Mouse (Mus musculus) spleen, postnatal 0 days (tissue): Measurements from ENCODE around the gene Pcyox1. TPM values are rescaled to one million over a fixed set of nuclear protein-coding genes. Genes with fewer than 3 reads are reported as not detected.

Source experiments
- polyA plus RNA-seq: library from polyadenylated mRNA; unstranded; fragments of >200 nt; fragmentation: Nextera tagmentation; extraction: Ambion mirVana; gene quantifications from 2 replicates; pipeline ENCODE4 v1.2.1, GENCODE M21; 2015

Pcyox1 gene
- polyA plus RNA-seq = 27.9 and 33.2 TPM in 2 replicates

GRCm38 (mm10) chr6:86396581-86397256 lies at the start of gene Pcyox1:
TSS of gene Pcyox1 (minus strand) at chr6:86397154.

GRCm38 (mm10) chr6:86438272-86439118 lies 41.5 kb upstream of the Pcyox1 start, which contains the start of gene C87436:
TSS of gene C87436 (plus strand) at chr6:86438374.

GRCm38 (mm10) chr6:86426358-86426757 lies 29.4 kb upstream of the Pcyox1 start, which contains the start of gene Gm44790:
TSS of gene Gm44790 (plus strand) at chr6:86426658.

GRCm38 (mm10) chr6:86404100-86404861 lies 7.3 kb upstream of the Pcyox1 start, which contains the start of gene Tia1:
TSS of gene Tia1 (plus strand) at chr6:86404219.

GRCm38 (mm10) chr6:86370764-86371339 lies 26.1 kb downstream of the Pcyox1 start, which contains the start of gene Snrpg:
TSS of gene Snrpg (plus strand) at chr6:86371304.

GRCm38 (mm10) chr6:86365371-86366124 lies 31.4 kb downstream of the Pcyox1 start, which contains the start of gene Fam136a:
TSS of gene Fam136a (plus strand) at chr6:86365646.

Other genes starting within 250 kb of the Pcyox1 start
- 1.1 and 1.6 TPM in 2 replicates for gene Tgfa, start 201.9 kb downstream of the Pcyox1 start, polyA plus RNA-seq
- gene Fam136a, start 31.5 kb downstream of the Pcyox1 start, polyA plus RNA-seq = 41.4 and 42.1 TPM in 2 replicates
- 513 and 548 TPM in 2 replicates for gene Snrpg, start 25.9 kb downstream of the Pcyox1 start, polyA plus RNA-seq
- gene Tia1, start 7.1 kb upstream of the Pcyox1 start, polyA plus RNA-seq = 42.8 and 55.1 TPM in 2 replicates
- gene Gm44790, start 29.5 kb upstream of the Pcyox1 start, polyA plus RNA-seq = not detected in 2 replicates
- 17.3 and 21.0 TPM in 2 replicates for gene C87436, start 41.2 kb upstream of the Pcyox1 start, polyA plus RNA-seq
- 271 and 280 TPM in 2 replicates for gene Pcbp1, start 129.2 kb upstream of the Pcyox1 start, polyA plus RNA-seq
- gene Asprv1, start 231.0 kb upstream of the Pcyox1 start, polyA plus RNA-seq = 45.2 and 54.4 TPM in 2 replicates